Mouse (Mus musculus) limb, embryonic 12.5 days (tissue): ENCODE results near the gene Olfr1109. TPM values are rescaled to one million over a fixed set of nuclear protein-coding genes. Genes with fewer than 3 reads are reported as not detected.

ENCODE experiments used
- ATAC-seq: fragments of 200-750 bp; cut with Nextera tagmentation; 2 replicates; pipeline ENCODE4 v1.8.0; 2017; ENCODE audit warnings: low read depth, moderate TSS enrichment; ENCODE audit not compliant: insufficient number of reproducible peaks, insufficient read depth, low FRiP score, low TSS enrichment
- H3K27ac ChIP-seq: fragments of 300-500 bp; sonication (generic); 2 replicates; pipeline ENCODE4 v1.5.1; 2016; ENCODE audit warnings: mild to moderate bottlenecking, moderate library complexity
- H3K27me3 ChIP-seq: fragments of 300-500 bp; sonication (generic); 2 replicates; pipeline ENCODE4 v1.6.1; 2016; ENCODE audit warnings: mild to moderate bottlenecking, moderate library complexity
- H3K36me3 ChIP-seq: fragments of 300-500 bp; sonication (generic); 2 replicates; pipeline ENCODE4 v1.6.1; 2016; ENCODE audit warnings: mild to moderate bottlenecking, moderate library complexity
- H3K4me1 ChIP-seq: fragments of 300-500 bp; sonication (generic); replicated peaks from 2 replicates; pipeline ENCODE4 v1.6.1; 2016
- H3K4me2 ChIP-seq: fragments of 300-500 bp; sonication (generic); 2 replicates; pipeline ENCODE4 v1.6.1; 2016; ENCODE audit warnings: mild to moderate bottlenecking, moderate library complexity
- H3K4me3 ChIP-seq: fragments of 300-500 bp; sonication (generic); replicated peaks from 2 replicates; pipeline ENCODE4 v1.5.1; 2016; ENCODE audit warnings: mild to moderate bottlenecking
- H3K9ac ChIP-seq: fragments of 300-500 bp; sonication (generic); replicated peaks from 2 replicates; pipeline ENCODE4 v1.6.1; 2016; ENCODE audit warnings: mild to moderate bottlenecking, moderate library complexity
- H3K9me3 ChIP-seq: fragments of 300-500 bp; sonication (generic); 2 replicates; pipeline ENCODE4 v1.6.1; 2016; ENCODE audit warnings: mild to moderate bottlenecking, moderate library complexity
- WGBS: fragments of 180-500 bp; shearing (Covaris S2); methylation state at CpG from one replicate; pipeline ENCODE4 v1.1.7; 2016; 5-methylcytosine and 5-hydroxymethylcytosine counted together
- polyA plus RNA-seq: library from polyadenylated mRNA; unstranded; fragments of >200 nt; fragmentation: Nextera tagmentation; extraction: Ambion mirVana; gene quantifications from 2 replicates; pipeline ENCODE4 v1.2.1, GENCODE M21; 2016

The Olfr1109 gene
- not detected in 2 replicates for polyA plus RNA-seq

GRCm38 (mm10) chr2:87095908-87096307, at the start of gene Olfr1109:
Gene Olfr1109 (minus strand): TSS chr2:87096008.
- no peaks in the 10 kb centered on the region for H3K9me3 ChIP-seq
- H3K36me3 ChIP-seq = no peaks in the 10 kb centered on the region
- WGBS = 82% methylated on average over 1 of the region's 1 CpGs
- H3K4me1 ChIP-seq = no peaks in the 10 kb centered on the region
- no peaks in the 10 kb centered on the region for H3K27me3 ChIP-seq
- no peak within 1 kb of the TSS for H3K4me3 ChIP-seq
- no peak within 1 kb of the TSS for H3K9ac ChIP-seq
- no peak within 1 kb of the TSS for H3K4me2 ChIP-seq
- no peak for ATAC-seq
- H3K27ac ChIP-seq = no peak within 1 kb of the TSS

GRCm38 (mm10) chr2:87140200-87140599, 44.4 kb upstream of the Olfr1109 start, which contains the start of gene Olfr1110:
Gene Olfr1110 (minus strand): TSS chr2:87140300.
- Histone ChIP-seq H3K9ac (no peak within 1 kb of the TSS), H3K4me1 (no peaks in the 10 kb centered on the region), H3K4me3 (no peak within 1 kb of the TSS), H3K27ac (no peak within 1 kb of the TSS), H3K27me3 (no peaks in the 10 kb centered on the region), H3K9me3 (no peaks in the 10 kb centered on the region), H3K36me3 (no peaks in the 10 kb centered on the region), H3K4me2 (no peak within 1 kb of the TSS)
- ATAC-seq = no peak
- WGBS = 78% methylated on average over 1 of the region's 1 CpGs

GRCm38 (mm10) chr2:87114467-87114866, 18.7 kb upstream of the Olfr1109 start, which contains the start of gene Olfr259:
Gene Olfr259 (minus strand): TSS chr2:87114567.
- H3K27ac ChIP-seq = no peak within 1 kb of the TSS
- H3K4me3 ChIP-seq = no peak within 1 kb of the TSS
- H3K27me3 ChIP-seq = no peaks in the 10 kb centered on the region
- ATAC-seq = no peak
- H3K9ac ChIP-seq = no peak within 1 kb of the TSS
- no peaks in the 10 kb centered on the region for H3K4me1 ChIP-seq
- no peak within 1 kb of the TSS for H3K4me2 ChIP-seq
- no peaks in the 10 kb centered on the region for H3K36me3 ChIP-seq
- H3K9me3 ChIP-seq = no peaks in the 10 kb centered on the region

DNA sequence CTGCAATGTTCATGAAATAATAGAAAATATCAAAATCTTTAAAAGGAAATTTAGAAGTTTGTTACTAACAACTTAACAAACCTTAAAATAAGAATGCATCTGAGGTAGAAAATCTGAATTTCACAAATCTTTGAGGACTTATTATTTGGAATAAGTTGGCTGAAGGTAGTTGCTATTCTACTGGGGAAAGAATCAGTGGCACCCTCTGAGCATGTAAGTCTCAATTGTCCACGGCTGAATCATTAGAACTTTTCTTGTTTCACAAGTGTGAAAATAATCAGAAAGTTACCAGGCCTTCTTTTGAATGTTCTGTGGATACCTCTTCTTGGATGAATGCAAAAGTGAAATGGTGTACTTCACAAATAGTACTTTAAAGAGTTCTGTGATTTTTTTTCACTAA, 20.1 kb downstream of the Olfr1109 start, which contains the start of gene Olfr1107:
TSS of gene Olfr1107 (minus strand) at position 101 of the 400 bp plus-strand sequence.
- H3K4me2 ChIP-seq = no peak within 1 kb of the TSS
- no peaks in the 10 kb centered on the region for H3K36me3 ChIP-seq
- WGBS = 80% methylated on average over 1 of the region's 1 CpGs
- no peak for ATAC-seq
- no peaks in the 10 kb centered on the region for H3K9me3 ChIP-seq
- H3K27ac ChIP-seq = no peak within 1 kb of the TSS
- H3K4me3 ChIP-seq = no peak within 1 kb of the TSS
- H3K9ac ChIP-seq = no peak within 1 kb of the TSS
- H3K27me3 ChIP-seq = no peaks in the 10 kb centered on the region
- no peaks in the 10 kb centered on the region for H3K4me1 ChIP-seq

DNA sequence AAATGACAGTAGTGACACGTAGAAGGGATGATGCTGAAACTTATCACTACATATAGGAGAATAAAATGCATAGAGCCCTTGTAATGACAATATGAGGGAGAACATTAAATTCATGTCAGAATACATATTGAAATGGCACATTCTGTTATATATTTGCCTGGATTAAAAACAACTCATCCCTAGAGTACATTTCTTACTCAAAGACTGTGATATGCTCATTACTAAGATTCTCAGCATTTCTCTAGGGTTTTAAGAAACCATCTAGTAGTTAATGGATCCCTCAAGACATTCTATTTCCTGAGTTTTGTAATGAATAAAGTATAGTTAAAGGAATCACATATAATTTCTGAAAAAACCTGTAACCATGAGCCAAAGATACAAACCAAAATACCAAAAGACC, 43.6 kb downstream of the Olfr1109 start, which contains the start of gene Olfr1106:
TSS of gene Olfr1106 (minus strand) at position 101 of the 400 bp plus-strand sequence.
- Histone ChIP-seq H3K9ac (no peak within 1 kb of the TSS), H3K36me3 (no peaks in the 10 kb centered on the region), H3K4me1 (no peaks in the 10 kb centered on the region), H3K27me3 (no peaks in the 10 kb centered on the region), H3K9me3 (no peaks in the 10 kb centered on the region), H3K4me2 (no peak within 1 kb of the TSS), H3K27ac (no peak within 1 kb of the TSS), H3K4me3 (no peak within 1 kb of the TSS)
- no peak for ATAC-seq
- 78% methylated on average over 1 of the region's 1 CpGs for WGBS

Other genes starting within 250 kb of the Olfr1109 start
- gene Olfr1095, start 244.3 kb downstream of the Olfr1109 start, polyA plus RNA-seq = not detected in 2 replicates
- not detected in 2 replicates for gene Gm13723, start 221.2 kb downstream of the Olfr1109 start, polyA plus RNA-seq
- not detected in 2 replicates for gene Olfr1097, start 203.8 kb downstream of the Olfr1109 start, polyA plus RNA-seq
- gene Olfr1098, start 171.5 kb downstream of the Olfr1109 start, polyA plus RNA-seq = not detected in 2 replicates
- gene Olfr1099, start 135.3 kb downstream of the Olfr1109 start, polyA plus RNA-seq = not detected in 2 replicates
- not detected in 2 replicates for gene Olfr1100, start 116.1 kb downstream of the Olfr1109 start, polyA plus RNA-seq
- gene Olfr1101, start 104.8 kb downstream of the Olfr1109 start, polyA plus RNA-seq = not detected in 2 replicates
- gene Olfr1102, start 97.6 kb downstream of the Olfr1109 start, polyA plus RNA-seq = not detected in 2 replicates
- not detected in 2 replicates for gene Olfr1104, start 68.9 kb downstream of the Olfr1109 start, polyA plus RNA-seq
- not detected in 2 replicates for gene Olfr1105, start 59.5 kb downstream of the Olfr1109 start, polyA plus RNA-seq
- gene Olfr1106, start 43.7 kb downstream of the Olfr1109 start, polyA plus RNA-seq = not detected in 2 replicates
- gene Olfr1107, start 20.2 kb downstream of the Olfr1109 start, polyA plus RNA-seq = not detected in 2 replicates
- gene Olfr259, start 18.6 kb upstream of the Olfr1109 start, polyA plus RNA-seq = not detected in 2 replicates
- gene Olfr1110, start 44.3 kb upstream of the Olfr1109 start, polyA plus RNA-seq = not detected in 2 replicates
- gene Olfr1111, start 56.6 kb upstream of the Olfr1109 start, polyA plus RNA-seq = not detected in 2 replicates
- not detected in 2 replicates for gene Olfr1112, start 91.8 kb upstream of the Olfr1109 start, polyA plus RNA-seq
- gene Olfr1113, start 113.0 kb upstream of the Olfr1109 start, polyA plus RNA-seq = not detected in 2 replicates
- gene Olfr1115, start 152.0 kb upstream of the Olfr1109 start, polyA plus RNA-seq = not detected in 2 replicates
- not detected in 2 replicates for gene Olfr1116, start 171.5 kb upstream of the Olfr1109 start, polyA plus RNA-seq
- not detected in 2 replicates for gene Olfr1118, start 211.6 kb upstream of the Olfr1109 start, polyA plus RNA-seq